Mouse (Mus musculus) skeletal muscle tissue, postnatal 0 days (tissue): ENCODE measurements around the gene Gm10073. TPM values are rescaled to one million over a fixed set of nuclear protein-coding genes. Genes with fewer than 3 reads are reported as not detected.

ENCODE experiments used
- polyA plus RNA-seq: library from polyadenylated mRNA; unstranded; fragments of >200 nt; fragmentation: Nextera tagmentation; extraction: Ambion mirVana; gene quantifications from 2 replicates; pipeline ENCODE4 v1.2.1, GENCODE M21; 2015

The Gm10073 gene
- polyA plus RNA-seq = 5.5 and 8.3 TPM in 2 replicates

DNA sequence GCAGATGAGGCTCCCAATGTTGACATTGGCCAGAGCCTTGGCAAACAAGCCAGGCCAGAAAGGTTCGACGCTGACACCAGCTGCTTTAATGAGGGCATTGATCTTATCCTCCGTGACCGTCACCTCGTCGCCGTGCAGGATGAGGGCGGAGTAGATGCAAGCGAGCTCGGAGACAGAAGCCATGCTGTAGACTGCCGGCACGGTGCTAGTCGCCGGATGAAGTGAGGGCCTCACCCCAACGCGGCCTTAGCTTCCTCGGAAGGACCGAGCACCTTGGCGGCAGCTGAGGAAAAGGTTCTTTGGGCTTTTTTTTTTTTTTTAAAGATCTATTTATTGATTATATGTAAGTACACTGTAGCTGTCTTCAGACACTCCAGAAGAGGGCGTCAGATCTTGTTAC, at the start of gene Gm10073:
Gene Gm10073, minus strand, starts transcription at position 294 of the 400 bp plus-strand sequence.

GRCm38 (mm10) chr8:106603131-106603819, 30.0 kb upstream of the Gm10073 start, which contains the start of gene Cdh1:
TSS of gene Cdh1 (plus strand) at chr8:106603351.

Other genes starting within 250 kb of the Gm10073 start
- gene Smpd3, start 235.5 kb downstream of the Gm10073 start, polyA plus RNA-seq = 0.69 and 1.7 TPM in 2 replicates
- 7.1 and 7.8 TPM in 2 replicates for gene Zfp90, start 158.1 kb downstream of the Gm10073 start, polyA plus RNA-seq
- gene 6030452D12Rik, start 72.9 kb downstream of the Gm10073 start, polyA plus RNA-seq = not detected in 2 replicates
- 0.24 and 0.76 TPM in 2 replicates for gene Cdh3, start 62.6 kb downstream of the Gm10073 start, polyA plus RNA-seq
- gene Cdh1, start 29.9 kb upstream of the Gm10073 start, polyA plus RNA-seq = 0.22 and 1.8 TPM in 2 replicates
- gene Tango6, start 109.6 kb upstream of the Gm10073 start, polyA plus RNA-seq = 3.4 and 3.7 TPM in 2 replicates